Mouse (Mus musculus) bone marrow, adult 2 months (tissue): ENCODE data around the gene Degs1.

Experiments used
- CTCF ChIP-seq: fragments of 200-500 bp; IDR thresholded peaks from 2 replicates; pipeline ENCODE4 v1.5.1; 2011; ENCODE audit warnings: low read length, control low read depth; ENCODE audit not compliant: control insufficient read depth, insufficient read depth
- POLR2A ChIP-seq: fragments of 200-500 bp; IDR thresholded peaks from 2 replicates; pipeline ENCODE4 v1.6.1; 2011; ENCODE audit warnings: low read depth, mild to moderate bottlenecking, control low read depth, low read length, borderline replicate concordance; ENCODE audit not compliant: control insufficient read depth

- TF ChIP-seq POLR2A (no peak), CTCF (no peak)
These were observed 7.2 kb upstream of the Degs1 start for GRCm38 (mm10) chr1:182289781-182290180.
